Mouse (Mus musculus) left cerebral cortex, adult 8-10 months (tissue): ENCODE results near the gene Neurl1b. TPM values are rescaled to one million over a fixed set of nuclear protein-coding genes. Genes with fewer than 3 reads are reported as not detected.

Source experiments
- DNase-seq, 2 experiments: peaks; one replicate each; pipeline ENCODE4 v3.0.0; 2022; ENCODE audit warnings: low spot score in 2 of 2
- total RNA-seq, 4 experiments: library from RNA; stranded (reverse); gene quantifications; 2 replicates each; pipeline ENCODE4 v1.2.4; 2022

Neurl1b gene
- total RNA-seq, 4 experiments from 2014 or later: 64.2 to 73.4 (median 69.1) TPM

DNA sequence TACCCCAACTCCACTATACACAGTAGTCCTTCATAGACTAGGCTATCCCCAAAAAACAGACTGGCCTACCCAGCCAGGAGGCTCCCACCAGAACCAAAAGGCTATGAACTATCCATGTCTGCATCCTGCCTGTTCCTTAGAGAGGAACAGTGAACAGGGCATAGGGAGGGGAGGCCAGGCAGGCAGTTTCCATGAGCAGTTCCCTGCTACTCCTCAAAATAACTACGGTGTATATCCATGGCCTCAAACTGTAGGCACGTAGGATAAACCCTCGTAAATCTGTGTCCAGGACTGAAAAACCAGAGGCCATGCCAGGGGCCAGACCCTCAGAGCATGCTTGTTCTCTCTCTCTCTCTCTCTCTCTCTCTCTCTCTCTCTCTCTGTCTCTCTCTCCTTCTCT lies 17.9 kb upstream of the Neurl1b start:
- no peak for DNase-seq

GRCm38 (mm10) chr17:26397339-26397738 lies 17.3 kb upstream of the Neurl1b start:
- peak in 1 of 2 experiments; percentile 86 for DNase-seq

DNA sequence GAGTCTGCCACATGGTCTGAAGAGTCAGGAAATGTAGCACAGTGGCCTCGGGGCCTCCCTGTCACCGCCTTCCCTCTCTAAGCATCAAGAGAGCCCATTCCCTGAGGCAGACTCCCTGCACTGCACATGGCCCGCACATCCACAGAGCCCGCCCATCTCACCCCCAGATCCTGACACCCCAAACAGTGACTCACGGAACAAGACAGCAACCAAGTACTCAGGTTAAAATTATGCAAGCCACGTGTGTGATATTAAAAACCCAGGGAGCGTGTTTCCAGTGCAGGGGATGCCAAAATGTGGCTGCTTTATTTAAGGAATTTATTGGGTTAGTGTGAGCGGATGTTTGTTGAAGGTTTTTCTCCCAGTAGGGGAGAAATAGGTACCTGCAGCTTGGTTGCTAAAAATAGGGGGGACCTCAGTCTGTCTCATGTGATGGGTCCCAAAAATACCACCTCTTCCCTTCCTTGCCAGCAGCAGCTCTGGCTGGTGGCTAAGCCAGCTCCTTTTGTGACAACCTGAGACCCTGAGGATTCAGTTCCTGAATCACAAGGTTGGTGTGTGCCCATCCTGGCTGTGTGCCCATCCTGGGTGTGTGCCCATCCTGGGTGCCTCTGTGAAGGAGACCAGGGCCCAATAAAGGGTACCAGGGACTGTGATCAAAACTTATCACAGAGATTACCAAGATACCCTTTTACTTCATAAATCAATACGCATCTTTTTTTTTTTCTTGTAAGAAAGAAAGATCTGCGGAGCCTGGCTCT lies 9.1 kb upstream of the Neurl1b start:
- DNase-seq: peak in 1 of 2 experiments; percentile 88

- DNase-seq: no peak
Observed at GRCm38 (mm10) chr17:26412967-26413366, 1.7 kb upstream of the Neurl1b start.

DNA sequence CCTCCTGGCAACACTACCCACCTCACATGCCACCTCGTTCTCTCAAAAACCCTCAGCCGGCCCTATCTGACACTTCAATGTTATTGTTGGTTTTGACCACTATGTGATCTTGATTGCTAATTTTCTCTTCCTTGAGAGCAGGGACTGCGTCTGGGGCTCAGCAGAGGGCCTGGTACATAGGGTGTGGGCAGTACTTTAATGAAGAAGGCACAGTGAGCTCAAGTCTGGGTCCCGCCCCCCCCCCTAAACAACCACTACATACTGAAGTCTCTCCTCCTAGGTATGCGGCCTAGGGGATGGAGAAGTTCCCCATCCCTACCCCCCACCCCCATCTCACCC lies 476 bp upstream of the Neurl1b start:
- DNase-seq: no peak

- no peak for DNase-seq
Observed at GRCm38 (mm10) chr17:26415355-26415865, 781 bp downstream of the Neurl1b start.

DNA sequence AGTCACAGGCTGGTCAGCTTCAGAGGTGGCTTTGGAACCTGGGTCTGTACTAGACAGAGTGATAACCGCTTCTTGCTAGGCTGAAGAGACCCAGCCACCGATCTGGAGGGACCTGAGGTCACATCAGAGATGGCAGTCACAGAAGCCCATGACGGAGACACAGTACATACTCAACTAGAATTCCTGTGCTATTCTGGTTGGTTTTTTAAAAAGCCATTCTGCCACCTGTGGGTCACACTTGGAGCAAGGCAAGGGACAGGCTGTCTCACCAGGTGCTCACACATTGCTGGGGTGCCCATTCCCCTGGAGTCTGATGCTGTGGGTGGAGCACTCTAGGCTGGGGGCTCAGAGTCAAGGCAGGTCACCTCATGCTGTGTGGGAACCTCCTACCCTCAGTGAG lies 1.5 kb downstream of the Neurl1b start:
- DNase-seq: no peak

GRCm38 (mm10) chr17:26417770-26418421 lies 3.3 kb downstream of the Neurl1b start:
- no peak for DNase-seq

GRCm38 (mm10) chr17:26420491-26421247 lies 6.0 kb downstream of the Neurl1b start:
- no peak for DNase-seq

GRCm38 (mm10) chr17:26421561-26421960 lies 6.9 kb downstream of the Neurl1b start:
- no peak for DNase-seq

DNA sequence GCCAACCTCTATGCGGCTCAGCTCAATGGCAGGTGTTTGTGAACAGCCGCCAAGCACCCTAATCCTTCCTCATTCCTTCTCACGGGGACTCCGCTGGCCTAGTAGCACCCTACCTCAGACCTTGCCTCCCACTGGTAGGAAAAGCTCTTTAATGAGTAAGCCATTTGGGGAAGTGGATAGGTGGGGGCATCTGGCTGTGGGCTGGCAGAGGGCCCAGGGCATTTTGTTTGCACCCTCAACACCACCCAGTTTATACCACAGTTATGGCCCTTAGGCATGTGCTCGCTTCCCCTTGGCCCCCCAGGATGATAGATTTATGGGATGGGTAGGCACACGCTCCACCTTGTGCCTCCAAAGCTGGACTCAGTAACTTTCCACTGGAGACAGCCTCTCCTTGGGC lies 7.8 kb downstream of the Neurl1b start:
- no peak for DNase-seq

- no peak for DNase-seq
Observed at GRCm38 (mm10) chr17:26423967-26424641, 9.5 kb downstream of the Neurl1b start.

- no peak for DNase-seq
Observed at GRCm38 (mm10) chr17:26424973-26425735, 10.5 kb downstream of the Neurl1b start.

GRCm38 (mm10) chr17:26433295-26433694 lies 18.7 kb downstream of the Neurl1b start:
- DNase-seq: no peak

DNA sequence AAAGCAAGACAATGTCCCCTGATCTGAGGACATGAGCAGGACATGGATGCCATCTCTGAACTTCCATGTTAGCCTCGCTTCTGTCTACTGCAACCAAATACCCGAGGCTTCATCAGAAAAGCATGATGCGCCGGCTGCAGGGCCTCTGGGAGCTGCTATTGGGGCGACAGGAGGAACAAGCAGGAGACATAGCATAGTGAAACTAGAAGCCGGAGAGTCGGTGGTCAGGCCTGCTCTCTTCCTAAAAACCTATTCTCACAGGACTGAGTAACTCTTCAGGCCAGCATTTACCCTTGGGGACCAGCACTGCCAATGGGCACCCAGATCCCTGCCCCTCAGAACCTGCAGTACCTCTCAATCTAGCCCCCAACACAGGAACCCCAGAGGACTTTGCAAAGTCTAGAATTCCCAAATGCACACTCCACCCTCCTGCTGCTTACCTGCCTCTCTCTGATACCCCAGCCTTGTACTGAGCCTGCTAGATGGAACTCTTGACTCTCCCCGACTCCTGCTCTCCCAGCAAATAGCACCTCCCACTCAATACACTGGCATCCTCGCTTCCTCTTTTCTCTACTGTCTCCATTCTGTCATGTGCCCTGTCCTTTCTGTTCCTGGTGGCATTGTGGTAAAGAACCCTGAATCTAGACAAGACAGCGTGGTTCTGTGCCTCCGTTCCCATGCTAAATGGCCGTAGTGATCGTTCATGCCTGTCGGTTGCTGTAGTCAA lies 22.6 kb downstream of the Neurl1b start:
- DNase-seq: no peak

DNA sequence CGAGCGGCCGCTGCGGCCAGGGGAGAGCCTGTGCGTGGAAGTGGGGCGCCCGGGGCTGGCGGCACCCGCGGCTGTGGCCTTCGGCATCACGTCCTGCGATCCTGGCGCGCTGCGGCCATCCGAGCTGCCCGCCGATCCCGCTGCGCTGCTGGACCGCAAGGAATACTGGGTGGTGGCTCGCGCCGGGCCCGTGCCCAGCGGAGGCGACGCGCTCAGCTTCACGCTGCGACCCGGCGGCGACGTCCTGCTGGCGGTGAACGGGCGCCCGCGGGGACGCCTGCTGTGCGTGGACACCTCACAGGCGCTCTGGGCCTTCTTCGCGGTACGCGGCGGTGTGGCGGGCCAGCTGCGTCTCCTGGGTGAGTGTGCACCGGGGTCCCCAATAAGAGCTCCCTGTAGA lies 24.4 kb downstream of the Neurl1b start:
- no peak for DNase-seq

- DNase-seq: no peak
Observed at GRCm38 (mm10) chr17:26441024-26441423, 26.4 kb downstream of the Neurl1b start.

GRCm38 (mm10) chr17:26442197-26442596 lies 27.6 kb downstream of the Neurl1b start:
- DNase-seq: no peak

GRCm38 (mm10) chr17:26443865-26444264 lies 29.2 kb downstream of the Neurl1b start:
- no peak for DNase-seq

GRCm38 (mm10) chr17:26449472-26449871 lies 34.8 kb downstream of the Neurl1b start:
- DNase-seq: no peak
